Mouse (Mus musculus) limb, embryonic 12.5 days (tissue): ENCODE data around the gene Figla. TPM values are rescaled to one million over a fixed set of nuclear protein-coding genes. Genes with fewer than 3 reads are reported as not detected.
"Not testable (repeated sequence)": the region's sequence is repeated elsewhere in the genome, so short reads cannot be mapped to it uniquely, and the experiment has no call there.

Experiments used
- ATAC-seq: fragments of 200-750 bp; cut with Nextera tagmentation; 2 replicates; pipeline ENCODE4 v1.8.0; 2017; ENCODE audit warnings: low read depth, moderate TSS enrichment; ENCODE audit not compliant: insufficient number of reproducible peaks, insufficient read depth, low FRiP score, low TSS enrichment
- H3K27ac ChIP-seq: fragments of 300-500 bp; sonication (generic); 2 replicates; pipeline ENCODE4 v1.5.1; 2016; ENCODE audit warnings: mild to moderate bottlenecking, moderate library complexity
- H3K27me3 ChIP-seq: fragments of 300-500 bp; sonication (generic); 2 replicates; pipeline ENCODE4 v1.6.1; 2016; ENCODE audit warnings: mild to moderate bottlenecking, moderate library complexity
- H3K36me3 ChIP-seq: fragments of 300-500 bp; sonication (generic); 2 replicates; pipeline ENCODE4 v1.6.1; 2016; ENCODE audit warnings: mild to moderate bottlenecking, moderate library complexity
- H3K4me1 ChIP-seq: fragments of 300-500 bp; sonication (generic); replicated peaks from 2 replicates; pipeline ENCODE4 v1.6.1; 2016
- H3K4me2 ChIP-seq: fragments of 300-500 bp; sonication (generic); 2 replicates; pipeline ENCODE4 v1.6.1; 2016; ENCODE audit warnings: mild to moderate bottlenecking, moderate library complexity
- H3K4me3 ChIP-seq: fragments of 300-500 bp; sonication (generic); replicated peaks from 2 replicates; pipeline ENCODE4 v1.5.1; 2016; ENCODE audit warnings: mild to moderate bottlenecking
- H3K9ac ChIP-seq: fragments of 300-500 bp; sonication (generic); replicated peaks from 2 replicates; pipeline ENCODE4 v1.6.1; 2016; ENCODE audit warnings: mild to moderate bottlenecking, moderate library complexity
- H3K9me3 ChIP-seq: fragments of 300-500 bp; sonication (generic); 2 replicates; pipeline ENCODE4 v1.6.1; 2016; ENCODE audit warnings: mild to moderate bottlenecking, moderate library complexity
- WGBS: fragments of 180-500 bp; shearing (Covaris S2); methylation state at CpG from one replicate; pipeline ENCODE4 v1.1.7; 2016; 5-methylcytosine and 5-hydroxymethylcytosine counted together
- polyA plus RNA-seq: library from polyadenylated mRNA; unstranded; fragments of >200 nt; fragmentation: Nextera tagmentation; extraction: Ambion mirVana; gene quantifications from 2 replicates; pipeline ENCODE4 v1.2.1, GENCODE M21; 2016

Gene Figla
- polyA plus RNA-seq, 1 experiment from 2014 or later, result not detected

- Histone ChIP-seq H3K4me2 (no peak overlapping the region), H3K27me3 (no peaks in the 10 kb centered on the region), H3K4me1 (no peaks in the 10 kb centered on the region), H3K9me3 (no peaks in the 10 kb centered on the region), H3K4me3 (no peak overlapping the region), H3K9ac (no peak overlapping the region), H3K27ac (no peak overlapping the region), H3K36me3 (no peaks in the 10 kb centered on the region)
- ATAC-seq, result no peak
- 77% methylated on average over 18 of the region's 18 CpGs for WGBS
These were observed 12.5 kb upstream of the Figla start for GRCm38 (mm10) chr6:86003405-86003925.

- no peak overlapping the region for H3K9ac ChIP-seq
- 0 out of 2 replicates have a peak overlapping the region, but pooled peaks have one; percentile 8 for H3K4me3 ChIP-seq
- no peaks in the 10 kb centered on the region for H3K9me3 ChIP-seq
- ATAC-seq, result peak; percentile 78
- H3K4me1 ChIP-seq, result no peaks in the 10 kb centered on the region
- H3K4me2 ChIP-seq, result peak overlapping the region; percentile 42
- no peaks in the 10 kb centered on the region for H3K36me3 ChIP-seq
- 11% methylated on average over 18 of the region's 18 CpGs for WGBS
- no peak overlapping the region for H3K27ac ChIP-seq
- H3K27me3 ChIP-seq, result no peaks in the 10 kb centered on the region
These were observed 11.5 kb upstream of the Figla start for GRCm38 (mm10) chr6:86004271-86005148.

GRCm38 (mm10) chr6:86009980-86010379 is 6.0 kb upstream of the Figla start:
- Histone ChIP-seq H3K27ac (no peak overlapping the region), H3K4me1 (no peaks in the 10 kb centered on the region), H3K9ac (no peak overlapping the region), H3K36me3 (no peaks in the 10 kb centered on the region), H3K9me3 (no peaks in the 10 kb centered on the region), H3K4me3 (no peak overlapping the region), H3K27me3 (no peaks in the 10 kb centered on the region), H3K4me2 (no peak overlapping the region)
- WGBS, result 39% methylated on average over 4 of the region's 4 CpGs
- no peak for ATAC-seq

- not testable (repeated sequence) for H3K9ac ChIP-seq, H3K4me3 ChIP-seq, ATAC-seq, H3K36me3 ChIP-seq, H3K27ac ChIP-seq, H3K4me2 ChIP-seq, H3K27me3 ChIP-seq, H3K9me3 ChIP-seq, H3K4me1 ChIP-seq
- WGBS, result 63% methylated on average over 5 of the region's 5 CpGs
These were observed 1.2 kb upstream of the Figla start for GRCm38 (mm10) chr6:86014812-86015211.

- Histone ChIP-seq H3K4me3 (no peak overlapping the region), H3K27ac (no peak overlapping the region), H3K36me3 (no peaks in the 10 kb centered on the region), H3K4me2 (no peak overlapping the region), H3K9me3 (no peaks in the 10 kb centered on the region), H3K9ac (no peak overlapping the region), H3K27me3 (no peaks in the 10 kb centered on the region), H3K4me1 (no peaks in the 10 kb centered on the region)
- 81% methylated on average over 23 of the region's 23 CpGs for WGBS
- no peak for ATAC-seq
These were observed 901 bp downstream of the Figla start for GRCm38 (mm10) chr6:86016793-86017350.

- Histone ChIP-seq H3K36me3 (no peaks in the 10 kb centered on the region), H3K9ac (no peak overlapping the region), H3K9me3 (no peaks in the 10 kb centered on the region), H3K4me2 (no peak overlapping the region), H3K27ac (no peak overlapping the region), H3K4me1 (no peaks in the 10 kb centered on the region), H3K4me3 (no peak overlapping the region), H3K27me3 (no peaks in the 10 kb centered on the region)
- 49% methylated on average over 4 of the region's 4 CpGs for WGBS
- no peak for ATAC-seq
These were observed 3.7 kb downstream of the Figla start for GRCm38 (mm10) chr6:86019415-86020237.

GRCm38 (mm10) chr6:86020948-86021347 is 5.0 kb downstream of the Figla start:
- H3K36me3 ChIP-seq, result no peaks in the 10 kb centered on the region
- ATAC-seq, result no peak
- H3K4me3 ChIP-seq, result no peak overlapping the region
- H3K27me3 ChIP-seq, result no peaks in the 10 kb centered on the region
- 23% methylated on average over 3 of the region's 3 CpGs for WGBS
- H3K27ac ChIP-seq, result no peak overlapping the region
- no peaks in the 10 kb centered on the region for H3K4me1 ChIP-seq
- H3K9ac ChIP-seq, result no peak overlapping the region
- no peak overlapping the region for H3K4me2 ChIP-seq
- H3K9me3 ChIP-seq, result no peaks in the 10 kb centered on the region

GRCm38 (mm10) chr6:86026632-86027292 is 10.8 kb downstream of the Figla start:
- Histone ChIP-seq H3K9me3 (no peaks in the 10 kb centered on the region), H3K27ac (no peak overlapping the region), H3K9ac (no peak overlapping the region), H3K4me2 (no peak overlapping the region), H3K4me3 (no peak overlapping the region), H3K27me3 (peaks cover 48% of the 10 kb centered on the region), H3K36me3 (no peaks in the 10 kb centered on the region), H3K4me1 (peaks cover 6% of the 10 kb centered on the region; the same call in 1 of the 2 replicates)
- 82% methylated on average over 8 of the region's 8 CpGs for WGBS
- no peak for ATAC-seq

- Histone ChIP-seq H3K4me3 (peak overlapping the region; percentile 59), H3K9ac (peak overlapping the region; percentile 75; the same call in 1 of the 2 replicates), H3K4me1 (peaks cover 6% of the 10 kb centered on the region; the same call in 1 of the 2 replicates), H3K27me3 (peaks cover 49% of the 10 kb centered on the region), H3K36me3 (no peaks in the 10 kb centered on the region), H3K27ac (no peak overlapping the region), H3K9me3 (no peaks in the 10 kb centered on the region), H3K4me2 (peak overlapping the region; percentile 98)
- 60% methylated on average over 2 of the region's 2 CpGs for WGBS
- no peak for ATAC-seq
These were observed 12.2 kb downstream of the Figla start for GRCm38 (mm10) chr6:86028150-86028549.

- no peaks in the 10 kb centered on the region for H3K36me3 ChIP-seq
- no peak within 1 kb of the TSS for H3K27ac ChIP-seq
- peak within 1 kb of the TSS; percentile 75 for H3K9ac ChIP-seq
- ATAC-seq, result 0 out of 2 replicates have a peak, but pooled peaks have one; percentile 56
- WGBS, result under 1% methylated on average over 56 of the region's 56 CpGs
- H3K4me1 ChIP-seq, result peaks cover 6% of the 10 kb centered on the region; the same call in 1 of the 2 replicates
- peak within 1 kb of the TSS; percentile 59 for H3K4me3 ChIP-seq
- H3K9me3 ChIP-seq, result no peaks in the 10 kb centered on the region
- H3K27me3 ChIP-seq, result peaks cover 49% of the 10 kb centered on the region
- H3K4me2 ChIP-seq, result peak within 1 kb of the TSS; percentile 98
These were observed 12.8 kb downstream of the Figla start, which contains the start of gene Add2 for GRCm38 (mm10) chr6:86028601-86029322. Add2 (plus strand) TSS chr6:86028681.
